Mouse (Mus musculus) stomach, embryonic 14.5 days (tissue): Measurements from ENCODE around the gene Zdhhc16. TPM values are rescaled to one million over a fixed set of nuclear protein-coding genes. Genes with fewer than 3 reads are reported as not detected.

Source experiments
- ATAC-seq: fragments of 200-750 bp; cut with Nextera tagmentation; 2 replicates; pipeline ENCODE4 v1.8.0; 2017; ENCODE audit warnings: low read depth, moderate TSS enrichment; ENCODE audit not compliant: insufficient number of reproducible peaks, insufficient read depth, low FRiP score
- H3K27ac ChIP-seq: fragments of 300-500 bp; sonication (generic); 2 replicates; pipeline ENCODE4 v1.5.1; 2014; ENCODE audit warnings: mild to moderate bottlenecking, low read length, moderate library complexity, mixed read lengths
- H3K27me3 ChIP-seq: fragments of 300-500 bp; sonication (generic); 2 replicates; pipeline ENCODE4 v1.6.1; 2014; ENCODE audit warnings: low read length, control low read depth, mixed read lengths; ENCODE audit not compliant: control insufficient read depth, insufficient read depth
- H3K36me3 ChIP-seq: fragments of 300-500 bp; sonication (generic); 2 replicates; pipeline ENCODE4 v1.6.1; 2014; ENCODE audit warnings: mild to moderate bottlenecking, control low read depth, low read length, moderate library complexity, mixed read lengths; ENCODE audit not compliant: control insufficient read depth, insufficient read depth
- H3K4me1 ChIP-seq: fragments of 300-500 bp; sonication (generic); 2 replicates; pipeline ENCODE4 v1.6.1; 2014; ENCODE audit warnings: low read length, control low read depth, mixed read lengths; ENCODE audit not compliant: control insufficient read depth, insufficient read depth
- H3K4me2 ChIP-seq: fragments of 300-500 bp; sonication (generic); replicated peaks from 2 replicates; pipeline ENCODE4 v1.6.1; 2014; ENCODE audit warnings: low read depth, low read length, control low read depth
- H3K4me3 ChIP-seq: fragments of 300-500 bp; sonication (generic); 2 replicates; pipeline ENCODE4 v1.5.1; 2014; ENCODE audit warnings: low read depth, low read length, control low read depth
- H3K9ac ChIP-seq: fragments of 300-500 bp; sonication (generic); replicated peaks from 2 replicates; pipeline ENCODE4 v1.6.1; 2014; ENCODE audit warnings: low read depth, mild to moderate bottlenecking, control low read depth, low read length, moderate library complexity, mixed read lengths
- H3K9me3 ChIP-seq: fragments of 300-500 bp; sonication (generic); 2 replicates; pipeline ENCODE4 v1.6.1; 2016; ENCODE audit warnings: low read depth, low read length, control low read depth; ENCODE audit not compliant: control insufficient read depth
- WGBS: fragments of 180-500 bp; shearing (Covaris S2); extraction: QIAGEN DNeasy Blood & Tissue Kit; methylation state at CpG from one replicate; pipeline ENCODE4 v1.1.7; 2014; 5-methylcytosine and 5-hydroxymethylcytosine counted together
- polyA plus RNA-seq: library from polyadenylated mRNA; unstranded; fragments of >200 nt; fragmentation: Nextera tagmentation; extraction: Ambion mirVana; gene quantifications from 2 replicates; pipeline ENCODE4 v1.2.1, GENCODE M21; 2014

The Zdhhc16 gene
- polyA plus RNA-seq, 1 experiment from 2014 or later, result 65.8 TPM

- Histone ChIP-seq H3K4me2 (no peak overlapping the region), H3K27ac (no peak overlapping the region), H3K4me3 (no peak overlapping the region), H3K36me3 (peaks cover 54% of the 10 kb centered on the region), H3K9ac (no peak overlapping the region), H3K9me3 (no peaks in the 10 kb centered on the region), H3K4me1 (no peaks in the 10 kb centered on the region), H3K27me3 (no peaks in the 10 kb centered on the region)
- ATAC-seq, result no peak
- WGBS, result 72% methylated on average over 5 of the region's 5 CpGs
Measured at GRCm38 (mm10) chr19:41920412-41921067, 12.7 kb upstream of the Zdhhc16 start.

DNA sequence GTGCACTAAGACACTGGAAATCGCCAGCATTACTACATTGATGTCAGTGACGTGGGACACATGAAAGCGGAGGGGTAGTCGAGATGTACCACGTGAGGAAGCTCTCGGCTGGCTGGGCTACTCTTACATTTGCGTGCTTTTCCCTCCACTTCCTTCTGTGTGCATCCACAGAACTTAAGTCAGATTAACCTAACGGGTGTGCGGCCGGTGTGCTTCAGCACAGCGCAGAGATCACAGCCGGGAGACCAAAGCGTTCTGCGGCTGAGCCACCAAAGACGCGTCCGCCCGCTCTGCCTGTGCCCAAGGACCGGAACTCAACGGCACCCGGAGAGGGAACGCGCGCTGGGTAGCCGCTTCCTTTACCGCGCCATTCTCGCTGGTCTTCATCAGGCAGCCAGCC is 594 bp upstream of the Zdhhc16 start:
- peak overlapping the region; percentile 63; the same call in 1 of the 2 replicates for H3K27ac ChIP-seq
- no peaks in the 10 kb centered on the region for H3K9me3 ChIP-seq
- peaks cover 14% of the 10 kb centered on the region for H3K36me3 ChIP-seq
- H3K4me1 ChIP-seq, result peaks cover 15% of the 10 kb centered on the region
- no peak for ATAC-seq
- whole genome bisulfite sequencing, result under 1% methylated on average over 28 of the region's 28 CpGs
- H3K27me3 ChIP-seq, result no peaks in the 10 kb centered on the region
- peak overlapping the region; percentile 92 for H3K4me2 ChIP-seq
- H3K4me3 ChIP-seq, result peak overlapping the region; percentile 96
- H3K9ac ChIP-seq, result peak overlapping the region; percentile 64

GRCm38 (mm10) chr19:41934124-41934523 is 844 bp downstream of the Zdhhc16 start:
- Histone ChIP-seq H3K9ac (peak overlapping the region; percentile 69), H3K27me3 (no peaks in the 10 kb centered on the region), H3K4me3 (peak overlapping the region; percentile 96), H3K4me2 (peak overlapping the region; percentile 91), H3K36me3 (peaks cover 25% of the 10 kb centered on the region), H3K27ac (no peak overlapping the region), H3K4me1 (peaks cover 15% of the 10 kb centered on the region), H3K9me3 (no peaks in the 10 kb centered on the region)
- ATAC-seq, result no peak
- WGBS, result 33% methylated on average over 6 of the region's 6 CpGs

- Histone ChIP-seq H3K36me3 (peaks cover 24% of the 10 kb centered on the region), H3K27ac (no peak overlapping the region), H3K4me1 (peaks cover 15% of the 10 kb centered on the region), H3K9ac (no peak overlapping the region), H3K4me2 (no peak overlapping the region), H3K9me3 (no peaks in the 10 kb centered on the region), H3K27me3 (no peaks in the 10 kb centered on the region), H3K4me3 (no peak overlapping the region)
- no peak for ATAC-seq
- WGBS, result 81% methylated on average over 1 of the region's 1 CpGs
Measured at GRCm38 (mm10) chr19:41935921-41936320, 2.6 kb downstream of the Zdhhc16 start.

DNA sequence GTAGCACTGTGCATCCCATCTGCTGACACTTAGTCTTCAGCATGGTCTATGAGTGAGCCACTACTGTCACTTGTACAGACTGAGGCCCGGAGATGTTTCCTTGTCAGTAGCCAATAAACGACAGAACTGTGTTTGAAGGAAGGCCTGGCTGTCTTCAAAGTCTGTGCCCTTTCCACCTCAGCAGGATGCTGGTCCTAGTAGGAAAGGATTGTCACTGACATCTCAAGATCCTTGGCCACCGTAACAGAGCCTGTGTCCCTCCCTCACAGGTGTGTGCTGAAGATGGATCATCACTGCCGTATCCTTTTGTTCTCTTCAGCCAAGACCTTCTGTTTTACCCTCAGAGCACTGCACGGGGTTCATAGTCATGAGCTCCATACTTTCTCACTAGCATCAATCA is 5.3 kb downstream of the Zdhhc16 start:
- Histone ChIP-seq H3K4me3 (no peak overlapping the region), H3K27me3 (no peaks in the 10 kb centered on the region), H3K9me3 (no peaks in the 10 kb centered on the region), H3K4me2 (no peak overlapping the region), H3K4me1 (peaks cover 7% of the 10 kb centered on the region), H3K36me3 (peaks cover 47% of the 10 kb centered on the region), H3K9ac (no peak overlapping the region), H3K27ac (no peak overlapping the region)
- no peak for ATAC-seq
- 86% methylated on average over 5 of the region's 5 CpGs for WGBS

GRCm38 (mm10) chr19:41943841-41944240 is 10.6 kb downstream of the Zdhhc16 start:
- H3K27me3 ChIP-seq, result no peaks in the 10 kb centered on the region
- no peak overlapping the region for H3K4me2 ChIP-seq
- no peak overlapping the region for H3K9ac ChIP-seq
- WGBS, result 86% methylated on average over 7 of the region's 7 CpGs
- no peak overlapping the region for H3K27ac ChIP-seq
- no peak overlapping the region for H3K4me3 ChIP-seq
- no peaks in the 10 kb centered on the region for H3K9me3 ChIP-seq
- peaks cover 69% of the 10 kb centered on the region for H3K36me3 ChIP-seq
- no peak for ATAC-seq
- H3K4me1 ChIP-seq, result no peaks in the 10 kb centered on the region

GRCm38 (mm10) chr19:41952287-41952686 is 19.0 kb downstream of the Zdhhc16 start:
- no peak overlapping the region for H3K4me2 ChIP-seq
- H3K27me3 ChIP-seq, result no peaks in the 10 kb centered on the region
- H3K36me3 ChIP-seq, result peaks cover 79% of the 10 kb centered on the region
- no peaks in the 10 kb centered on the region for H3K9me3 ChIP-seq
- WGBS, result 72% methylated on average over 4 of the region's 4 CpGs
- H3K4me1 ChIP-seq, result no peaks in the 10 kb centered on the region
- H3K9ac ChIP-seq, result no peak overlapping the region
- ATAC-seq, result no peak
- no peak overlapping the region for H3K27ac ChIP-seq
- no peak overlapping the region for H3K4me3 ChIP-seq

DNA sequence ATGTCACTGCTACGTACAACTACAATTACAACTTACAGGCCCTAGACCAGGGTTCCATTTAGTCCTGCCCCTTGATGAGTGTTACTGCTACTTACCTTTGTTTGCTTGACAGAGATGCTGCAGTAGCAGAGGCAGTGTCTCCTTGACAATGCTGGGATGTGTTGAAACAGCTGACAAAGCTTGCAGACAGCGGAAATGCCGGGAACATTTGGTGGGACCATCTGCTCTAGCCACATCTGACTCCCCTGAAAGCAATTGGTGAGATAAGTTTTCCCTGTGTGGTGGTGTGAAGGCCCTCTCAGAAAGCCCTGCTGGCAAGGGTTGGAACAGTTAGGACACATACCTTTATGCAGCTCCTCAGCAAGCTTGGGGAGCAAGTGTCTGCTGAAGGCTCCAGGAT is 20.3 kb downstream of the Zdhhc16 start:
- Histone ChIP-seq H3K27me3 (no peaks in the 10 kb centered on the region), H3K9ac (no peak overlapping the region), H3K9me3 (no peaks in the 10 kb centered on the region), H3K36me3 (peaks cover 83% of the 10 kb centered on the region), H3K27ac (no peak overlapping the region), H3K4me1 (no peaks in the 10 kb centered on the region), H3K4me2 (no peak overlapping the region), H3K4me3 (no peak overlapping the region)
- no peak for ATAC-seq
- WGBS, result 86% methylated on average over 3 of the region's 3 CpGs

DNA sequence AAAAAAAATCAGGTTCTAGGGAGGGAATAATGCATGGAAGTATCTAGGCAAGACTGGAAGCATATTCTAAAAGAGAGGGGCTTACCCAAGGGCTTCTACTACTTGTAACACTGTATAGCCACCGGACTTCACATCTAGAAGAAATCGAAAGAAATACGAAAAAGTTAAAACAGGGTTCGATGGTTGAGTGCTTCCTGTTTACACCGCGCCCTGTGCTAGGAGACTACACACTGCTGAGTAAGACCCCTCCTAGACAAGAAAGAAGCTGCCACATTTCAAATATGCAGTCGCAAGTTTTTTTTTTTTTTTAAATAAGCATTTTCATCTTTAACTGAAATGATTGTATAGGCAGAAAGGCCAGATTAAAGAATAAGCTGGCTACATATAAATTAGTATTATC is 36.3 kb downstream of the Zdhhc16 start:
- Histone ChIP-seq H3K27me3 (no peaks in the 10 kb centered on the region), H3K36me3 (peaks cover 26% of the 10 kb centered on the region), H3K27ac (no peak overlapping the region), H3K9ac (no peak overlapping the region), H3K4me3 (no peak overlapping the region), H3K9me3 (no peaks in the 10 kb centered on the region), H3K4me1 (no peaks in the 10 kb centered on the region), H3K4me2 (no peak overlapping the region)
- no peak for ATAC-seq
- 89% methylated on average over 7 of the region's 7 CpGs for WGBS
